Mouse (Mus musculus): ENCODE results near the gene Kcnma1.
A peak's percentile ranks its signal among the peaks of the same experiment; 100 is the strongest.

The Kcnma1 gene

GRCm38 (mm10) chr14:23857034-23857433, 157.3 kb downstream of the Kcnma1 start:
- no peak for DNase-seq (ENCODE audit: low read depth, low spot score)

DNA sequence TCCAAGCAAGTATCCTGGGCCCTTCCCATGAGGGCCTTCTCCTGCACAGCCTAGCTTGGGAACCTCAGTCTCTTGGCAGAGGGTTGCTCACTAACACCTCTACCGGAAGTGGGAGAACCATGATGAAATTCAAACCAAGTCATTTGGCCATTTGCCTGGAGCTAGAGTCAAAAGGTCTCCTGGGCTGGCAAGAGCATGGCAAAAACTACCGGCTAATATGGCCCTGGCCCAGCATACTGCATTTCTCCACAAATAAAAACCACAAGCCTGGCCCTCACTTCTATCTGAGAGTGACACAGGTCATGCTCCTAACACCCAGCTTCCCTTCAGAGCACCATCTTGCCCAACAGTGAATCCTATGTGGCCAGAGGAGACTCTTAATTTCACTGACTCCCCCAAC, 159.3 kb downstream of the Kcnma1 start:
- DNase-seq (ENCODE audit: low read depth, low spot score), result no peak

- peak; percentile 65 for DNase-seq (ENCODE audit: low read depth, low spot score)
These were observed 165.7 kb downstream of the Kcnma1 start for GRCm38 (mm10) chr14:23848529-23849141.

- DNase-seq (ENCODE audit: low read depth, low spot score), result no peak
These were observed 167.6 kb downstream of the Kcnma1 start for GRCm38 (mm10) chr14:23846706-23847105.

- DNase-seq (ENCODE audit: low read depth, low spot score), result peak; percentile 74
These were observed 172.3 kb downstream of the Kcnma1 start for GRCm38 (mm10) chr14:23842025-23842424.

GRCm38 (mm10) chr14:23839613-23840012, 174.7 kb downstream of the Kcnma1 start:
- DNase-seq (ENCODE audit: low read depth, low spot score), result no peak

DNA sequence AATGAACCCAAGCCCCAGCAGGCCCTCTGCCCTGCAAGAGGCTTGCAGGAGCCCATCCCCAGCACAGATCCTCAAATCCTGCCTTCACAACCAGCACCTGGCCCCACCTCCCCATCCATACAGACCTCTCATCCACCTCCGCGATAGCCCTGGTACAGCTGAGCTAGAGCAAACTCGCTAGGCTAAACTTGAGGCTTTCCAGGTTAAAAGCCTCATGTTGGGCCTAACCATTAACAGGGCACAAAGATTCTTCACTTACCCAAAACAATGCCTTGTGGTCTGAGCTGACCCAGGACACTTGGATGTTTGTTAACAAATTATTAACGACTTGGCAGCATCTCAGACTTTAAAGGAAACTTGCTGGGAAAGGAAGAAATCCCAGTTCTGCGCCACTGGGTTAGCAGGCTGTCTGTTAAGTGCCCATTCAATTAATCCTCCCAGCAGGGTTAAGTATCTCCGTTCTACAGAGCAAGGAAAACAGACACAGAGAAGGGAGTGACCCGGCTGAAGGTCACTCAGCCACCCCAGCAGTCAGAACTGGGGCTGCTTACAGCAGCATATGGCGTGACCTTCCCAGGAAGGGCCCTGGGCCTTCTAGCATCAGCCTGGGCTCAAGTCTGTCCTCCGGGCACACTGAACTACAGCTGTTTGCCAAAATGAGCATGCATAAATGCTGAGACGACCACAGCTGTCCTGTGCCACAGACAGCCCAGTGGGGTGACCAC, 178.7 kb downstream of the Kcnma1 start:
- no peak for DNase-seq (ENCODE audit: low read depth, low spot score)

GRCm38 (mm10) chr14:23831284-23831683, 183.0 kb downstream of the Kcnma1 start:
- peak; percentile 59 for DNase-seq (ENCODE audit: low read depth, low spot score)

- DNase-seq (ENCODE audit: low read depth, low spot score), result peak; percentile 24
These were observed 184.0 kb downstream of the Kcnma1 start for GRCm38 (mm10) chr14:23830316-23830715.

GRCm38 (mm10) chr14:23828711-23829320, 185.5 kb downstream of the Kcnma1 start:
- peak; percentile 43 for DNase-seq (ENCODE audit: low read depth, low spot score)

- peak; percentile 61 for DNase-seq (ENCODE audit: low read depth, low spot score)
These were observed 189.4 kb downstream of the Kcnma1 start for GRCm38 (mm10) chr14:23824937-23825336.

DNA sequence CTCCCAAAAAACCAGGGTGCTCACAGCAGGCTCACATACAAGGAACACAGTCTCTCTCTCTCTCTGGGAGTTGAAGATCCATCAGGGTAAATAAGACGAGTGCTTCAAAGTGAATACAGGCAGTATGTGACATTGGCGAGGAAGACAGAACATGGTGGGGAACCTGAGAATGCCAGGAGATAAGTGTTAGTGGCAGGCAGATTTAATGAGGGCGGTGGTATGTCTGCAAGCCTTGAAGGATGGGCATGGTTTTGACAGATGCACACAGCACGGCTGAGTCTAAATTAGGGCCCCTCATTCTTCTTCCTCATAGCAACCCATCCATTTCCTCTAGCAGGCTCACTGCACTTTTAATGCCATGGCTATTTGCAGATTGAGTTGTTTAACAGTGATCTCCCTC, 190.0 kb downstream of the Kcnma1 start:
- peak; percentile 52 for DNase-seq (ENCODE audit: low read depth, low spot score)

DNA sequence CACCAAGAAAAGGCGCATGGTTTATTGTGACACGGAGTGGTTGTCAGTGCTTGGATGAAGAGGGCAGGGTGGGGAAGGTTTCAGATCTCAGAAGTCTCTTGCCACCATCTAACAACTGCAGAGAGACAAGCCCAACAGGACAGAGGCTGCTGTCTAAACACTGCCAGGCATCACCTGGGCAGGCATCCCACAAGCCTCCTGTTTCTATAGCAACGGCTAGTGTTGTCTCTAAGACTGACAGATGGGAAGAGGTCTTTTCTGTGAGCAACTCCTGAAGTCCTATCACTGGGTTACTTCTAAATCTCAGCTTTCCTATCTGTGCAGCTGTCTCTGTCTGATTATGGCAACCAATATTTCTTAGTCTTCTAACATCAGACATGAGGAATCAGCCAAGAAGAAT, 196.7 kb downstream of the Kcnma1 start:
- peak; percentile 68 for DNase-seq (ENCODE audit: low read depth, low spot score)

- DNase-seq (ENCODE audit: low read depth, low spot score), result no peak
These were observed 204.2 kb downstream of the Kcnma1 start for GRCm38 (mm10) chr14:23810081-23810480.

DNA sequence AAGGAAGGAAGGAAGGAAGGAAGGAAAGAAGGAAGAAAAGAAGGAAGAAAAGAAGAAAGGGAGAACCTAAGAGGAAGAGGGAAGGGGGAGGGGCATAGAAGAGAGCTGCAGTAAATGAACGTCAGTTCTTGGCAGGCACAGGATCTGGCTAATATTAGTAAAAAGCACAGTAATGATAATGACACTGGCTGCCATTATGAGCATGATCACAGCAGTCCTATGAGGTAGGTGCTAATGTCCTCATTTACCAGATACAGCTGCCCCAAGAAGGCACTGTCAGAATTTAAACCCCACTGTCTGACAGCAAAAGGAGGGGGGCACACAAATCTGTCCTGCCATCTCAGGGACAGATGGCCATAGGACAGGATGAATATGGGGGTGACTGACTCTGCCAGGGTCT, 205.2 kb downstream of the Kcnma1 start:
- peak; percentile 42 for DNase-seq (ENCODE audit: low read depth, low spot score)

GRCm38 (mm10) chr14:23806378-23806777, 207.9 kb downstream of the Kcnma1 start:
- DNase-seq (ENCODE audit: low read depth, low spot score), result no peak

GRCm38 (mm10) chr14:23796878-23797277, 217.4 kb downstream of the Kcnma1 start:
- peak; percentile 87 for DNase-seq (ENCODE audit: low read depth, low spot score)

- peak; percentile 13 for DNase-seq (ENCODE audit: low read depth, low spot score)
These were observed 221.6 kb downstream of the Kcnma1 start for GRCm38 (mm10) chr14:23792674-23793073.

DNA sequence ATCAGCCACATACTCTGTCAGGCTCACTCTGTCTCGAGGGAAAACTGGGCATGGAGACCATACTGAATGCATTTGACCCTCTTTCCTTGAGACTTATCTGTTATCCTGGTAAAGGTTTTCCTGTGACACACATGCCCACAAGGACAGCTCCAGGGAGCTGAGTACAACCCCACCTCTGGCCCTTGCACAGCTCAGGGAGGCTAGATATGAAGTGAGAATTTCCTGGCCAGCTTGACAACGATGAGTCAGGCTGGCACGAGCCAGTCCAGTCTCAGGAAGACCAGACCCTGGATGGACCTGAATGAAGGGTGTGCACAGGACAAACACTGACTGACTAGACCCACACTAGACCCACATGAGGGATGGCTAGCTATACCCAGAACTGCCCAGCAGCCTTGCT, 222.2 kb downstream of the Kcnma1 start:
- no peak for DNase-seq (ENCODE audit: low read depth, low spot score)

- peak; percentile 87 for DNase-seq (ENCODE audit: low read depth, low spot score)
These were observed 223.0 kb downstream of the Kcnma1 start for GRCm38 (mm10) chr14:23791261-23791691.

DNA sequence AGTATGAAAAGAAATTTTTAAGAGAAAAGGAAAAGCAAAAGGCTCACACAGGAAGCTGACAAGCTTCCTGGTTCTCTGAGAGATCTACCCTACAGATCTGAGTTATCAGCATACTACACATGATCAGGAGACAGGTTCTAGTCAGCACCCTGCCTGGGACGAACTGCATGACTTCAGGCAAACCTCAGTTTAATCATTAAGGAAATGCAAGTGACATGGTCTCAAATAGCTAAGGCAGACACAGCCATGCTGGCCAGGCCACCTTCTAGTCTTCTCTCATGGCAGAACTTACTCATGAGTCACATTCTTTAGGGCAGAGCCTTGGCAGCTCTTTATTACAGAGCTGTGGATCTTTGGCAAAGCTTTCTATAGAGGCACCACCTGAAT, 227.6 kb downstream of the Kcnma1 start:
- peak; percentile 47 for DNase-seq (ENCODE audit: low read depth, low spot score)

DNA sequence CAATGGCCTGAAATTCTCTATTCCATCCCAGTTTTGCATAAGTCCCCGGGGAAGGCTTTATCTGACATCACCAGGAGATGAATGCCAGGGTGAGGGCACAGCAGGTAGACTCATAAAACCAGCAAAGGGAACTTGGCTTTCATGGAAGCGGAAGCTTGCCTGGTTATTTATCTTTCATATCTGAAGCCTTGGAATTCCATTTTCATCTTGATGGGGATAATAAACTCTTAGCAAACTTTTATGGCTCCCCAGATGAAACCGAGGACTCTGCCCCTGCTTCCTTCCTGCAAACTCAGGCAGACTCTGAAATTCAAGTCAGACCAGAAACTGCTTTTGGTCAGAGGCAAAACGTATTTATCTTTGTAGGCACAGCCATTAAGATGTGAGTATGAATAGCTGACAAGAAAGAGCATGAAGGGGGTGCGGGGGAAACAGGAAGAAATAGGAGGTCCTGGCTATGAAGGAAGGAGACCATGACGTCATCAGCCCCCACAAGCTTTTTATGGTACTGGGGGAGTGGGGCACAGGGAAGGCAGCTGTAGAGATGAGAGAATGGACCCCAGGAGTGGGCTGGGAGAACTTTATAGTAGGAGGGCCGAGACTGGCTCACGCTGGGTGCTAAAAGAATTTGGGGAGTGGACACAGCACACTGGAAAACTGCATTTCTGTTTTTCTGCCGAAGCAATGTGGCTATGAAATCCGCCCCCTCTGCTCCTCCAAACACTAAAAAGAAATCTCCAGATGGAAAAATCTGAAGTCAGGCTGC, 228.2 kb downstream of the Kcnma1 start:
- DNase-seq (ENCODE audit: low read depth, low spot score), result peak; percentile 78
